Mouse (Mus musculus) CH12.LX (cell line): ENCODE measurements around the gene Rab36. TPM values are rescaled to one million over a fixed set of nuclear protein-coding genes. Genes with fewer than 3 reads are reported as not detected.

Source experiments
- DNase-seq: peaks from one replicate; pipeline ENCODE4 v3.0.0-alpha.2; 2013; ENCODE audit errors: extremely low read depth
- H3K27ac ChIP-seq: 2 replicates; pipeline ENCODE4 v1.5.1; 2012; ENCODE audit warnings: low read depth, mild to moderate bottlenecking, control low read depth, moderate library complexity; ENCODE audit not compliant: insufficient read depth
- H3K27me3 ChIP-seq: replicated peaks from 2 replicates; pipeline ENCODE3; 2012; ENCODE audit warnings: inconsistent platforms
- H3K36me3 ChIP-seq, 2 experiments: replicated peaks in 1 of 2; 2 replicates each; pipeline versions ENCODE3 to v1.6.1; 2012; ENCODE audit warnings: inconsistent platforms in 1 of 2, low read length in 1 of 2, mild to moderate bottlenecking in 1 of 2, mixed read lengths in 1 of 2, moderate library complexity in 1 of 2; ENCODE audit not compliant: control insufficient read depth in 1 of 2, insufficient read depth in 1 of 2
- H3K4me1 ChIP-seq, 2 experiments: 2 replicates each; pipeline ENCODE4 v1.6.1; 2012; ENCODE audit warnings: inconsistent platforms in 1 of 2, moderate library complexity in 1 of 2; ENCODE audit not compliant: insufficient read depth in 2 of 2, control insufficient read depth in 1 of 2
- H3K4me2 ChIP-seq: 2 replicates; pipeline ENCODE4 v1.6.1; 2012; ENCODE audit warnings: low read depth, mild to moderate bottlenecking, control low read depth; ENCODE audit not compliant: poor library complexity, insufficient read depth, severe bottlenecking
- H3K4me3 ChIP-seq, 3 experiments: fragments of 150-350 bp in 1 of 3; sonication (generic) in 1 of 3; replicated peaks in 1 of 3; 2 replicates each; pipeline versions ENCODE3 to v1.5.1; 2011 to 2012; ENCODE audit warnings: low read depth in 2 of 3, low read length in 2 of 3, mild to moderate bottlenecking in 2 of 3, moderate library complexity in 2 of 3, control low read depth in 1 of 3, improper control_type of control experiment in 1 of 3, inconsistent platforms in 1 of 3, mixed read lengths in 1 of 3; ENCODE audit not compliant: poor library complexity in 1 of 3
- H3K79me2 ChIP-seq: replicated peaks from 2 replicates; pipeline ENCODE4 v1.6.1; 2012; ENCODE audit warnings: mild to moderate bottlenecking, moderate library complexity; ENCODE audit not compliant: control insufficient read depth, poor library complexity, insufficient read depth, severe bottlenecking; ENCODE audit errors: extremely low read depth
- H3K9ac ChIP-seq: 2 replicates; pipeline ENCODE4 v1.6.1; 2012; ENCODE audit warnings: low read depth, mild to moderate bottlenecking, control low read depth, moderate library complexity; ENCODE audit not compliant: insufficient read depth
- H3K9me3 ChIP-seq: replicated peaks from 2 replicates; pipeline ENCODE3; 2012; ENCODE audit warnings: low read length, inconsistent platforms, mixed read lengths
- BHLHE40 ChIP-seq: IDR thresholded peaks from 2 replicates; pipeline ENCODE4 v1.6.1; 2011; ENCODE audit warnings: mild to moderate bottlenecking, low read depth, low read length, improper control_type of control experiment
- CTCF ChIP-seq, 2 experiments: IDR thresholded peaks in 1 of 2; conservative IDR thresholded peaks in 1 of 2; 2 replicates each; pipeline ENCODE4 v1.5.1; 2011 to 2012; ENCODE audit warnings: low read depth in 2 of 2, low read length in 2 of 2, improper control_type of control experiment in 1 of 2, inconsistent platforms in 1 of 2, mild to moderate bottlenecking in 1 of 2, moderate library complexity in 1 of 2
- ELF1 ChIP-seq: IDR thresholded peaks from 2 replicates; pipeline ENCODE4 v1.6.1; 2014; ENCODE audit warnings: low read depth, mild to moderate bottlenecking, inconsistent platforms, low read length, improper control_type of control experiment
- ETS1 ChIP-seq: conservative IDR thresholded peaks from 2 replicates; pipeline ENCODE4 v1.6.1; 2012; ENCODE audit warnings: low read depth, mild to moderate bottlenecking, inconsistent platforms, low read length, improper control_type of control experiment, moderate library complexity
- GABPA ChIP-seq: IDR thresholded peaks from 2 replicates; pipeline ENCODE4 v1.6.1; 2012; ENCODE audit warnings: low read depth, low read length, improper control_type of control experiment, inconsistent platforms; ENCODE audit not compliant: insufficient replicate concordance
- HCFC1 ChIP-seq: IDR thresholded peaks from 2 replicates; pipeline ENCODE4 v1.6.1; 2012; ENCODE audit warnings: low read depth, mild to moderate bottlenecking, inconsistent platforms, low read length, improper control_type of control experiment
- MAX ChIP-seq: IDR thresholded peaks from 2 replicates; pipeline ENCODE4 v1.6.1; 2011; ENCODE audit warnings: low read length, improper control_type of control experiment
- MYC ChIP-seq: IDR thresholded peaks from 2 replicates; pipeline ENCODE4 v1.6.1; 2011; ENCODE audit warnings: low read depth, mild to moderate bottlenecking, improper control_type of control experiment, low read length
- NRF1 ChIP-seq: IDR thresholded peaks from 2 replicates; pipeline ENCODE4 v1.6.1; 2014; ENCODE audit warnings: low read depth, mild to moderate bottlenecking, inconsistent platforms, low read length, improper control_type of control experiment, moderate library complexity
- SMC3 ChIP-seq: IDR thresholded peaks from 2 replicates; pipeline ENCODE4 v1.6.1; 2011; ENCODE audit warnings: low read depth, low read length, improper control_type of control experiment
- TBP ChIP-seq: conservative IDR thresholded peaks from 2 replicates; pipeline ENCODE4 v1.6.1; 2011; ENCODE audit warnings: low read depth, low read length, improper control_type of control experiment
- UBTF ChIP-seq: IDR thresholded peaks from 2 replicates; pipeline ENCODE4 v1.6.1; 2012; ENCODE audit warnings: low read depth, mild to moderate bottlenecking, inconsistent platforms, low read length, improper control_type of control experiment, moderate library complexity
- USF1 ChIP-seq: IDR thresholded peaks from 2 replicates; pipeline ENCODE4 v1.6.1; 2014; ENCODE audit warnings: low read depth, mild to moderate bottlenecking, inconsistent platforms, low read length, improper control_type of control experiment
- USF2 ChIP-seq: conservative IDR thresholded peaks from 2 replicates; pipeline ENCODE4 v1.6.1; 2011; ENCODE audit warnings: low read depth, low read length, improper control_type of control experiment
- dilution Hi-C: fragments of 300-500 bp; cut with MboI; formaldehyde crosslinking; loops from 2 replicates; pipeline ENCODE4 v1.14.3; 2020; ENCODE audit warnings: low sequenced_read_pairs; ENCODE audit not compliant: extremely low pct_unique_long_range_greater_than_20kb, extremely low pct_ligation_motif_present
- in situ Hi-C: fragments of 300-500 bp; cut with MboI; formaldehyde crosslinking; loops from 3 replicates; pipeline ENCODE4 v1.14.3; 2019; ENCODE audit warnings: low sequenced_read_pairs, low pct_ligation_motif_present, low pct_unique_long_range_greater_than_20kb, mixed read lengths
- polyA plus RNA-seq: library from polyadenylated mRNA; unstranded; fragments of >175 nt; gene quantifications from 2 replicates; pipeline ENCODE4 v1.2.1, GENCODE M21; 2012; ENCODE audit warnings: low read depth; ENCODE audit not compliant: insufficient read length
- total RNA-seq, 2 experiments: library from RNA; depleted of rRNA; stranded (reverse); fragments of 300-350 nt in 1 of 2; fragments of >200 nt in 1 of 2; gene quantifications; 2 replicates each; pipeline ENCODE4 v1.2.3; 2012 to 2014

Rab36 gene
- total and polyA plus RNA-seq, 3 experiments, result 0.34 to 1.2 (median 0.59) TPM

DNA sequence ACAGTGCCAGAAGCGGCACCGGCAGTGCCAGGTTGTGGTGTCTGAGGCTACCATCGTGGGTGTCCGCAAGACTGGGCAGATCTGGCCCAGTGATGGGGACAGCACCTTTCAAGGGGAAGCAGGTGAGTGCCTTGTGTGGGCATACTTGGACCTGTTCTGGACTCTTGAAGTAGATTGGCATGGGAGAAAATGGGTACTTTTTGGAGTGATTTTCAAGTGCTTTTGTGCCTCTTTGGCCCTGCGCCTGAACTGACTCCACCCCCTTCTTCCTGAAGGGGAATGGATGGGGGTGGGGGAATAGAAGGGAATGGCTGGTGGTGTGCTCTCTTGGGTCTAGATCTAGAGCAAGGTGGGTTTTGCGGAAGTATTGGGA is 25.3 kb downstream of the Rab36 start:
- peaks cover 39% of the 10 kb centered on the region for H3K79me2 ChIP-seq
- dilution Hi-C loops, result no loop called here
- H3K4me3 ChIP-seq, result peak overlapping the region; percentile 49 to 85 (median 76)
- H3K27me3 ChIP-seq, result no peaks in the 10 kb centered on the region
- H3K9ac ChIP-seq, result peak overlapping the region; percentile 10; the same call in 1 of the 2 replicates
- H3K4me1 ChIP-seq, result peaks cover 11 to 67% of the 10 kb centered on the region in 2 experiments
- no peak overlapping the region for H3K27ac ChIP-seq
- H3K36me3 ChIP-seq, result peaks cover 4 to 38% of the 10 kb centered on the region in 2 experiments
- TF ChIP-seq TBP (no peak), CTCF (conservative IDR thresholded peaks at IDR 0.05 in 1 of 2, IDR thresholded peaks at IDR 0.05 in 1 of 2; ENCODE audit: low read depth in 2 of 2, low read length in 2 of 2) (no peak), SMC3 (no peak), BHLHE40 (no peak), GABPA (no peak), UBTF (0 out of 2 replicates have a peak, but pooled peaks have one; percentile 12), MAX (no peak)
- TF ChIP-seq, all 38 proteins: peak for 1
- DNase-seq, result no peak
- Histone ChIP-seq H3K9me3 (no peaks in the 10 kb centered on the region), H3K4me2 (peak overlapping the region; percentile 53)
- in situ Hi-C loops, result loop anchor here (5.0 kb wide), 1 partner anchor 90 kb away; no protein-coding TSS in a partner anchor

DNA sequence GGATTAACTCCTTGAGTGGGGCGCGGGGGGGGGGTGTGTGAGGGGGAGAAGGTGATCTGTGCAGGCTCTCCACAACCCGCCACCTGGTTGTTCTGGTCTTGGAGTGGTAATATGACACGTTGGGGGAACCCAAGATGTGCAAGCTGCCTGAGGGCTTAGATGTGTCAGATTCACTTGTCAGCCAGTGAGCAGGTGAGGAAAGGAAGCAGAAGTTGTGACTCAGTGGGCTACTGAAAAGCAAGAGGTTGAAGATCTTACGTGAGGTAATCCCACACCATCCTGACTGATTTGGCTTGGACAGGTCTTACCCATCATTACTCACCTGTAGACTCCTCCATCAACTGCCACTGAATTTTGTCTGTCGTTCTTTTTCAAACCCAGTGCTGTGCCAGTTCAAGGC is 25.8 kb downstream of the Rab36 start:
- in situ Hi-C loops, result loop anchor here (5.0 kb wide), 1 partner anchor 90 kb away; no protein-coding TSS in a partner anchor
- dilution Hi-C loops, result no loop called here
- Histone ChIP-seq H3K36me3 (peaks cover 4 to 40% of the 10 kb centered on the region in 2 experiments), H3K4me2 (peak overlapping the region; percentile 53), H3K4me1 (peaks cover 11 to 67% of the 10 kb centered on the region in 2 experiments), H3K79me2 (peaks cover 43% of the 10 kb centered on the region), H3K9ac (peak overlapping the region; percentile 14; the same call in 1 of the 2 replicates), H3K9me3 (no peaks in the 10 kb centered on the region), H3K27ac (no peak overlapping the region), H3K4me3 (peak overlapping the region; percentile 44 to 85 (median 76)), H3K27me3 (no peaks in the 10 kb centered on the region)
- DNase-seq, result peak; percentile 42
- no peak for TF ChIP-seq USF2
- peak; percentile 30; the same call in 1 of the 2 replicates for TF ChIP-seq ETS1
- no peak for TF ChIP-seq ELF1
- no peak for TF ChIP-seq NRF1
- no peak for TF ChIP-seq USF1
- TF ChIP-seq UBTF, result no peak
- no peak for TF ChIP-seq HCFC1
- no peak for TF ChIP-seq CTCF (conservative IDR thresholded peaks at IDR 0.05 in 1 of 2, IDR thresholded peaks at IDR 0.05 in 1 of 2; ENCODE audit: low read depth in 2 of 2, low read length in 2 of 2)
- TF ChIP-seq TBP, result no peak
- TF ChIP-seq MYC, result 0 out of 2 replicates have a peak, but pooled peaks have one; percentile 15
- TF ChIP-seq, all 38 proteins: peak for 2
